ENCODE assay signal across 9 mouse cellular contexts in genomic region chr11:44892814-44893521, GRCm38 (mm10).
DNase-seq lines count a peak whose midpoint lies in the region; ATAC-seq and TF ChIP-seq lines count a peak whose summit lies in the region.
"Had no signal": no experiment of that assay in that cellular context is flagged by ENCODE, and none has a peak within 500 bp of the region (broad histone marks: within the 10 kb centered on the region; RNA-seq: fewer than 3 reads in every experiment).

No protein-coding gene starts in this region.

- TF ChIP-seq POLR2A in bone marrow, adult 2 months (IDR thresholded peaks at IDR 0.05; ENCODE audit: borderline replicate concordance, control insufficient read depth, low read depth, low read length) = no peak; the same call in 1 of the 2 replicates

- peak overlapping the region; percentile 28 for H3K4me2 ChIP-seq in hindbrain, embryonic 12.5 days (replicated peaks)
- peak overlapping the region; percentile 33; the same call in 1 of the 2 replicates for H3K4me2 ChIP-seq in lung, embryonic 14.5 days
- peak overlapping the region; percentile 22; the same call in 1 of the 2 replicates for H3K4me2 ChIP-seq in neural tube, embryonic 14.5 days (ENCODE audit: low read depth, low read length)

- peak overlapping the region; percentile 68 for H3K27ac ChIP-seq in bone marrow, adult 2 months (ENCODE audit: control insufficient read depth, insufficient read depth, low read depth, low read length, poor library complexity)
- H3K27ac ChIP-seq in hindbrain, embryonic 12.5 days = peak overlapping the region; percentile 72
- H3K27ac ChIP-seq in lung, embryonic 14.5 days (ENCODE audit: low read depth) = no peak overlapping the region; the same call in 1 of the 2 replicates
- no peak overlapping the region for H3K27ac ChIP-seq in neural tube, embryonic 14.5 days (ENCODE audit: low read depth, low read length)
- H3K27ac ChIP-seq in layer of hippocampus, adult 2 months = no peak overlapping the region
- H3K27ac ChIP-seq: macrophage had no signal

- DNase-seq in CD8-positive naive resting alpha-beta T cell, adult 2 months (ENCODE audit: low read depth in 2 of 2, low spot score in 2 of 2) = peak; percentile 41 to 49
- DNase-seq in lung, embryonic 14.5 days = peak; percentile 27
- DNase-seq in layer of hippocampus, adult 2 months (ENCODE audit: low spot score in 2 of 2) = no peak
- no peak for DNase-seq in gastrocnemius, adult 8-10 months (ENCODE audit: low spot score in 2 of 2)
- DNase-seq in urinary bladder, adult 2 months (ENCODE audit: low spot score) = no peak

- H3K4me3 ChIP-seq in bone marrow, adult 2 months (replicated peaks; ENCODE audit: control insufficient read depth, low read depth, low read length) = peak overlapping the region; percentile 35
- H3K4me3 ChIP-seq in hindbrain, embryonic 12.5 days = no peak overlapping the region
- no peak overlapping the region for H3K4me3 ChIP-seq in lung, embryonic 14.5 days (ENCODE audit: low read depth, low read length)
- H3K4me3 ChIP-seq in neural tube, embryonic 14.5 days (ENCODE audit: low read depth, low read length) = no peak overlapping the region; the same call in 1 of the 2 replicates
- no peak overlapping the region for H3K4me3 ChIP-seq in layer of hippocampus, adult 2 months

- no peaks in the 10 kb centered on the region for H3K27me3 ChIP-seq in hindbrain, embryonic 12.5 days
- no peaks in the 10 kb centered on the region for H3K27me3 ChIP-seq in lung, embryonic 14.5 days (ENCODE audit: insufficient read depth, low read length)
- no peaks in the 10 kb centered on the region for H3K27me3 ChIP-seq in neural tube, embryonic 14.5 days (ENCODE audit: control insufficient read depth, insufficient read depth, low read length)

- no peaks in the 10 kb centered on the region for H3K36me3 ChIP-seq in hindbrain, embryonic 12.5 days
- H3K36me3 ChIP-seq in lung, embryonic 14.5 days (ENCODE audit: insufficient read depth) = no peaks in the 10 kb centered on the region
- H3K36me3 ChIP-seq in neural tube, embryonic 14.5 days (ENCODE audit: control insufficient read depth, insufficient read depth, low read length) = no peaks in the 10 kb centered on the region

- no peak for TF ChIP-seq CTCF in bone marrow, adult 2 months (IDR thresholded peaks at IDR 0.05; ENCODE audit: control insufficient read depth, insufficient read depth, low read length)
- no peak for TF ChIP-seq CTCF in lung, embryonic 14.5 days (IDR thresholded peaks at IDR 0.05; ENCODE audit: low read depth)
- no peak for TF ChIP-seq CTCF in layer of hippocampus, adult 2 months (conservative IDR thresholded peaks at IDR 0.05)

- no peak overlapping the region for H3K9ac ChIP-seq in hindbrain, embryonic 12.5 days
- no peak overlapping the region; the same call in 1 of the 2 replicates for H3K9ac ChIP-seq in lung, embryonic 14.5 days
- H3K9ac ChIP-seq in neural tube, embryonic 14.5 days (replicated peaks; ENCODE audit: low read depth, low read length) = no peak overlapping the region; the same call in 1 of the 2 replicates

- H3K4me1 ChIP-seq in bone marrow, adult 2 months (ENCODE audit: control insufficient read depth, insufficient read depth, low read length) = peaks cover 6% of the 10 kb centered on the region; the same call in 1 of the 2 replicates
- H3K4me1 ChIP-seq in hindbrain, embryonic 12.5 days = peaks cover 16% of the 10 kb centered on the region
- no peaks in the 10 kb centered on the region for H3K4me1 ChIP-seq in lung, embryonic 14.5 days (ENCODE audit: insufficient read depth)
- H3K4me1 ChIP-seq in neural tube, embryonic 14.5 days (ENCODE audit: control insufficient read depth, insufficient read depth, low read length) = 0 out of 2 replicates have a peak, but pooled peaks cover 3% of the 10 kb centered on the region

- H3K9me3 ChIP-seq in hindbrain, embryonic 12.5 days (replicated peaks) = no peaks in the 10 kb centered on the region
- no peaks in the 10 kb centered on the region for H3K9me3 ChIP-seq in lung, embryonic 14.5 days (ENCODE audit: low read depth, low read length)
- no peaks in the 10 kb centered on the region for H3K9me3 ChIP-seq in neural tube, embryonic 14.5 days (ENCODE audit: control insufficient read depth, low read length)

- peak; percentile 87 for ATAC-seq in hindbrain, embryonic 12.5 days (ENCODE audit: low FRiP score)
- ATAC-seq in lung, embryonic 14.5 days (ENCODE audit: insufficient read depth) = peak; percentile 56; the same call in 1 of the 2 replicates
- ATAC-seq in neural tube, embryonic 14.5 days (ENCODE audit: low read depth) = peak; percentile 46; the same call in 1 of the 2 replicates

- WGBS in bone marrow, adult 2 months = 19% methylated on average over 18 of the region's 18 CpGs
- 45% methylated on average over 18 of the region's 18 CpGs for WGBS in hindbrain, embryonic 12.5 days
- 51% methylated on average over 18 of the region's 18 CpGs for WGBS in lung, embryonic 14.5 days
- WGBS in neural tube, embryonic 14.5 days = 31% methylated on average over 18 of the region's 18 CpGs

Comparison
In these comparisons a context has a peak if more than half of its experiments do, and no peak if none do; other contexts are left out.
1. DNase-seq: peak in CD8-positive naive resting alpha-beta T cell, adult 2 months (2 of 2) and lung, embryonic 14.5 days (single experiment); none in layer of hippocampus, adult 2 months (0 of 2), gastrocnemius, adult 8-10 months (0 of 2) and urinary bladder, adult 2 months (single experiment).
2. H3K27ac ChIP-seq: peak in bone marrow, adult 2 months (single experiment) and hindbrain, embryonic 12.5 days (single experiment); none in lung, embryonic 14.5 days (single experiment), neural tube, embryonic 14.5 days (single experiment) and layer of hippocampus, adult 2 months (single experiment).
3. Peak in every context shown above with its lines, with median percentiles within 50 percentile points of each other: ATAC-seq and H3K4me2 ChIP-seq.